Mouse (Mus musculus) spleen, adult 2 months (tissue): ENCODE measurements at regions not wholly inside any gene's neighbourhood (a gene's known extent, or its start where the extent isn't known, plus 50 kb on each side); places are given as distances from the start of the nearest gene placed in this dataset.

ENCODE experiments used
- CTCF ChIP-seq: fragments of 200-500 bp; IDR thresholded peaks from 2 replicates; pipeline ENCODE4 v1.5.1; 2011; ENCODE audit warnings: mild to moderate bottlenecking, inconsistent platforms; ENCODE audit not compliant: insufficient read depth, insufficient read length, insufficient replicate concordance; ENCODE audit errors: extremely low read depth
- POLR2A ChIP-seq: fragments of 200-500 bp; IDR thresholded peaks from 2 replicates; pipeline ENCODE4 v1.6.1; 2011; ENCODE audit warnings: low read depth, low read length, inconsistent platforms

GRCm38 (mm10) chr1:69329399-69329798 lies 221.5 kb upstream of the Erbb4 start:
- TF ChIP-seq POLR2A (no peak), CTCF (no peak)
